Mouse (Mus musculus): Measurements from ENCODE around the gene Cxcl1. TPM values are rescaled to one million over a fixed set of nuclear protein-coding genes. Genes with fewer than 3 reads are reported as not detected.
"Not testable (repeated sequence)": the region's sequence is repeated elsewhere in the genome, so short reads cannot be mapped to it uniquely, and the experiment has no call there.

Gene Cxcl1
- polyA plus RNA-seq (2014; fragmentation: Nextera tagmentation; extraction: Ambion mirVana), result 0.72 and 1.3 TPM in 2 replicates

DNA sequence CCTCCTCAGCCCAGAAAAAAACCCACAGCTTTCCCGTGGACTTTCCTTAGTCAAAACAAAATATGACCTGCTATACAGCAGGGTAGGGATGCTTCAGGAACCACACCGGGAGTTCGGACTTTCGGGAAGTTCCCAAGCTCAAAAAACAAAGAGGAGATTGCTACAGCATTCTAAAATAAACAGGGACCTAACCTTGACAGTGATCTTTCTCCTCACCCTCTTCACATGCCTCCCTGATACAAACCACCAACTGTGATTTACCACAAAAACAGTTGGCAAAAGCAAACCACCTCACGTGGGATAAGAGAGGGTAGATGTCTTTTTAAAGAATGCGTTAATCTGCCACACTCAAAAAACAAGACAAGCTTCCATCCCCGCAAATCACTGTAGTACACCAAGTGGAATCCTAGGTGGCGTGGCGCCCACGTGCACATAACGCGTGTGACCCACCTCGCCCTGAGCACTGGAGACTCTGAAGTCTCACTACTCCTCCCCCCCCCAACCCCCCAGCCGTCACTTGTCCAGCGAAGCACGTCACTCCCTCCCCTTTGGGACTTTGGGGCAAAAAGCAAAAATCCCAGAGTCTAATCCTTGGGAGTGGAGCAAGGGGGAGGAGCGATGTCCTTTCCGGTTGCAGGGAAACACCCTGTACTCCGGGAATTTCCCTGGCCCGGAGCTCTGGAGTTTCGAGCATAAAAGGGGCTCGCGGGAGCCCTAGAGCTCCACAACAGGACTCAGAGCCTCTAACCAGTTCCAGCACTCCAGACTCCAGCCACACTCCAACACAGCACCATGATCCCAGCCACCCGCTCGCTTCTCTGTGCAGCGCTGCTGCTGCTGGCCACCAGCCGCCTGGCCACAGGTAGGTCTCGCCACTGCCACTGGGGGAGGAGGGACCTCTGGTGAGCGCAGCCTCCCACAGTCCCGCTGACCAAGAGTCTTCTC, at the start of gene Cxcl1:
TSS of gene Cxcl1 (plus strand) at position 723 of the 945 bp plus-strand sequence.
- Histone ChIP-seq H3K36me3 (ENCODE audit: insufficient read depth) (no peaks in the 10 kb centered on the region), H3K27me3 (ENCODE audit: insufficient read depth, low read length) (no peaks in the 10 kb centered on the region), H3K4me3 (ENCODE audit: low read depth, low read length) (peak within 1 kb of the TSS; percentile 46), H3K9me3 (ENCODE audit: low read depth, low read length) (no peaks in the 10 kb centered on the region), H3K4me1 (ENCODE audit: insufficient read depth) (no peaks in the 10 kb centered on the region; the same call in 1 of the 2 replicates), H3K4me2 (peak within 1 kb of the TSS; percentile 76), H3K27ac (ENCODE audit: low read depth) (no peak within 1 kb of the TSS), H3K9ac (peak within 1 kb of the TSS; percentile 62)
- peak; percentile 52 for TF ChIP-seq CTCF (IDR thresholded peaks at IDR 0.05; ENCODE audit: low read depth)
- ATAC-seq (ENCODE audit: insufficient read depth), result peak; percentile 85
- DNase-seq, result peak; percentile 77
- 4% methylated on average over 30 of the region's 30 CpGs for WGBS

DNA sequence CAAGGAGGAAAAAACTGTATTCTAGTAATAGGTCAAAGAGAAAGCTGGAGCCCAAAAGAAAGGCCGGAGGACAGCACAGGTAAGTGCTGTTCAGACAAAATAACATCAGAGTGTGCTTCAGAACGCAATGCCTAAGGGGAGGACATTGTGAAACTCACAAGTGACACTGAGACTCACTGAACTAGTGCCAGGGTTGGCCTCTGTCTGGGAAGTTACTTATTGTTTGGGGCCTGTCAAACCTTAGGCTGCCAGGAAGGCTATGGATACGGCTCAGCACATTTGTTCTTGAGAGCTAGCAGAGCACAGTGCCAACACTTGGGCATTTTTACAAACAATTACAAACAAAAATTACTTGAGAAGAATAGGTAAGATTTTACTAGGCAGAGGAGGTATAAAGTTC, 47.1 kb upstream of the Cxcl1 start:
- Histone ChIP-seq H3K27ac (ENCODE audit: low read depth) (no peak overlapping the region), H3K4me1 (ENCODE audit: insufficient read depth) (no peaks in the 10 kb centered on the region), H3K9ac (no peak overlapping the region), H3K4me3 (ENCODE audit: low read depth, low read length) (no peak overlapping the region), H3K27me3 (ENCODE audit: insufficient read depth, low read length) (no peaks in the 10 kb centered on the region), H3K36me3 (ENCODE audit: insufficient read depth) (no peaks in the 10 kb centered on the region), H3K4me2 (no peak overlapping the region), H3K9me3 (ENCODE audit: low read depth, low read length) (no peaks in the 10 kb centered on the region)
- 76% methylated on average over 3 of the region's 3 CpGs for WGBS
- no peak for TF ChIP-seq CTCF (IDR thresholded peaks at IDR 0.05; ENCODE audit: low read depth)
- ATAC-seq (ENCODE audit: insufficient read depth) (no peak), DNase-seq (no peak)

DNA sequence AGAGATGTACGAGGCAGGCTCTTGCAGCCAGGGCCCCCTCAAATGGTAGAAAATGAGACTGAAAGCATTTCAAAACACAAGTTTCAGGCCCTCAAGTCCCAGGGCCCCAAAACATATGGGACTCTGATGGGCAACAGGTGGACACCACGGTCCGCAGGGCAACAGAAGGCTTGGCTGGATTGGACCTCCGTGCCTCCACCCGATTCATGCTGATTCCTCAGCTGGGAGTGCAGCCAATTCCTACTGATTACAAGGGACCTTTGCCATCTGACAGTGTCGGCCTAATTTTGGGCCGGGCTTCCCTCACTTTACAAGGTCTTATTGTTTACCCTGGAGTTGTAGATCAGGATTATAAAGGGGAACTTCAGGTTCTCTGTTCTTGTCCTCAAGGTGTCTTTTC, 40.9 kb upstream of the Cxcl1 start:
- WGBS, result 86% methylated on average over 7 of the region's 7 CpGs
- ATAC-seq (ENCODE audit: insufficient read depth), result not testable (repeated sequence)

DNA sequence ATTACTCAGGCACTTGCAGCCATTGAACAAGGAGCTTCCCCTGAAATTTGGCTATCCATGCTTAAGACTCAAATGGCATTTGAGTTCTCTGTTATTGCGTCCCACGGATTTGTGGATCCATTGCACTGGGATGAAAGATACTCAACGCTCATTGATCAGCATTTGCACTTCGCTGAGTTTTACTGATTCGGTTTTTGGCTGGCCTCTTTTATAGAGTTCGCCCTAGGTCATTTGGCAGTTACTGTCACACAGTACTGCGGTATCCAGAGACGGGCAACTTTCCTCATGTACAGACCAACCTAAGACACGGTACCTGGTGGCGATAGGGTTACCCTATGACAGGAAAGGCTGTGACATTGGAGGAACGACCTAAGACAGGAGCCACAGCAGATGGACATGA, 39.6 kb upstream of the Cxcl1 start:
- H3K4me3 ChIP-seq (ENCODE audit: low read depth, low read length); H3K4me2 ChIP-seq; H3K27me3 ChIP-seq (ENCODE audit: insufficient read depth, low read length); H3K9ac ChIP-seq; ATAC-seq (ENCODE audit: insufficient read depth); H3K9me3 ChIP-seq (ENCODE audit: low read depth, low read length); H3K27ac ChIP-seq (ENCODE audit: low read depth); DNase-seq; H3K4me1 ChIP-seq (ENCODE audit: insufficient read depth); H3K36me3 ChIP-seq (ENCODE audit: insufficient read depth): not testable (repeated sequence)
- WGBS, result 93% methylated on average over 11 of the region's 11 CpGs

More for the DNA sequence above, 40.9 kb upstream of the Cxcl1 start:
- not testable (repeated sequence) for H3K4me3 ChIP-seq (ENCODE audit: low read depth, low read length); H3K4me2 ChIP-seq; H3K27ac ChIP-seq (ENCODE audit: low read depth); H3K4me1 ChIP-seq (ENCODE audit: insufficient read depth); H3K27me3 ChIP-seq (ENCODE audit: insufficient read depth, low read length); DNase-seq; H3K36me3 ChIP-seq (ENCODE audit: insufficient read depth); H3K9ac ChIP-seq; H3K9me3 ChIP-seq (ENCODE audit: low read depth, low read length)

DNA sequence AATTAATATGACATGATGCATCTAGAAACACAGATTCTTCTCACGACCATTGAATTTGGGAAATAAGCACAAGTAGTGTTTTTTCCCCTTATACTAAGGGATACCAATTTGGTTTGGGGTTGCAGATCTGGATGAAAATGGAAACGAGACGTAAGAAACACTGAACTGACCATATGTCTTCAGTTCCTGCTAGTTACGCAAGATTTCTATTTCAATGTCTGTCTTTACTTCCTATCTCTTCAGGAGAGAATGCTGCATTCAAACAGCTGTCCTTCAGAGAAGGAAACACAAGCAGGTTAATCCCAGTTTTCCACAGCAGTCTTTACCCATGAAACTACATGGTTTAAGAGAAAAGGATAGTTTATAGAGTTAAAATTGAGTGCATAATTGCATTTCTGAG, 37.8 kb upstream of the Cxcl1 start:
- no peak overlapping the region for H3K9ac ChIP-seq
- no peak overlapping the region for H3K4me2 ChIP-seq
- no peak for TF ChIP-seq CTCF (IDR thresholded peaks at IDR 0.05; ENCODE audit: low read depth)
- no peak for DNase-seq
- H3K27ac ChIP-seq (ENCODE audit: low read depth), result no peak overlapping the region
- H3K36me3 ChIP-seq (ENCODE audit: insufficient read depth), result no peaks in the 10 kb centered on the region
- H3K9me3 ChIP-seq (ENCODE audit: low read depth, low read length), result no peaks in the 10 kb centered on the region
- no peaks in the 10 kb centered on the region for H3K27me3 ChIP-seq (ENCODE audit: insufficient read depth, low read length)
- no peak for ATAC-seq (ENCODE audit: insufficient read depth)
- no peaks in the 10 kb centered on the region for H3K4me1 ChIP-seq (ENCODE audit: insufficient read depth)
- no peak overlapping the region for H3K4me3 ChIP-seq (ENCODE audit: low read depth, low read length)
- 73% methylated on average over 4 of the region's 4 CpGs for WGBS

DNA sequence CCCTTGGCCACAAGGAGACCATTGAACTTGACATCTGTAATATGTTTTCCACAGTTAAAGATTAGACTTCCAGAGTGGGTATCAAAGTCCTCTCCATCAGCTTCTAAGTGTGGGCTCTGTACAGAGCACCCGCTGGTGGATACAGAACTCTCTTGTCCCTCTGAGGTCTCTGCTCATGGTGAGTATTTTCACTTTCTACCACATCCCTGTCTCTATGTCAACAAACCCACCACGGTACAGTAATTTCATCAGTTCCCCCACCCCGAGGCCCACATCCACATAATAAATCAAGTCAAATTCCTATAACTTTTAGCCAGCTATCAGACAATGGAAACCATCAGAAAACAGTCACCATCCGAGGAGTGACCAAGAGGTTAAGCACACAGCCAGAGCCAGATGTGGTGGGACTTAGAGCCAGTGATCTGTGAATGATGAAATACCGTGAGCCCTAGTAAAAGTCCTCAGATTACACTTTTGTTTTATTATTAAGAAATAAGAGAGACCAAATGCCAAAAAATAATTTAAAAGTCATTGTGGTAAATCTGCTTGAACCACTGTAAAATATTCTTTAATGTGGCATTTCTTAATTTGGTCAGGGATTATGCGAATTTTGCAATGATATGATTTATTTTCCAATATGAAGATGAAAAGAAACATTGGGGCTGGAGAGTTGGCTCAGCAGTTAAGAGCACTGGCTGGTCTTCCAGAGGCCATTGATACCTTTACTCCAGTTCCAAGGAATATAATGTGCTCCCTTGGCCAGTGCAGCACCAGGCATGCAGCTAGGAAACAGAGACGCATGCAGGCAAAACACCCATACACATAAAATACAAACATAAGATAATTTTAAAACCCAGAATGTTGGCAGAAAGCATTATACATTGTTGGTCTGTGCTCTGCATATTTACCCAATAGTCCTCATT, 35.5 kb upstream of the Cxcl1 start:
- ATAC-seq (ENCODE audit: insufficient read depth), result 0 out of 2 replicates have a peak, but pooled peaks have one; percentile 58
- Histone ChIP-seq H3K9me3 (ENCODE audit: low read depth, low read length) (no peaks in the 10 kb centered on the region), H3K4me3 (ENCODE audit: low read depth, low read length) (no peak overlapping the region), H3K36me3 (ENCODE audit: insufficient read depth) (no peaks in the 10 kb centered on the region), H3K9ac (no peak overlapping the region), H3K27ac (ENCODE audit: low read depth) (no peak overlapping the region), H3K27me3 (ENCODE audit: insufficient read depth, low read length) (no peaks in the 10 kb centered on the region), H3K4me1 (ENCODE audit: insufficient read depth) (no peaks in the 10 kb centered on the region), H3K4me2 (no peak overlapping the region)
- DNase-seq, result peak; percentile 42
- no peak for TF ChIP-seq CTCF (IDR thresholded peaks at IDR 0.05; ENCODE audit: low read depth)
- WGBS, result 48% methylated on average over 7 of the region's 7 CpGs

DNA sequence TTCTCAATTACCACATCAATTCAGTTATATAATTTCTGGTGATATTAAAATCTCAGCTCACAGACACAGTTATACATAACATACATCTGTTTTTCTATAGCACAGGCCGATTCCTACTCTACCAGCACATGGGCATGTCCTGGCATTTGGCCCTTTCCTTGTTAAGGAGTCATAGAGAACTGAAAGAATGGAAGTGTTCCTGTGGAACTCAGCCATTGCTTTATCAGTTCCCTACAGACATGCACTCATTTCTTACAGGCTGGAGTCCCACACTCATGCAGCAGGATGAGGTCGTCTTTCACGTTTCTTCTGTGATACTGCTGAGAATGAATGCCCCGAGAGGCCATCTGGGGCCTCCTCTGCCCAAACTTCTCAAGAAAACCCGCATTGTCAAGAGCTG, 33.6 kb upstream of the Cxcl1 start:
- Histone ChIP-seq H3K27me3 (ENCODE audit: insufficient read depth, low read length) (no peaks in the 10 kb centered on the region), H3K4me1 (ENCODE audit: insufficient read depth) (no peaks in the 10 kb centered on the region), H3K27ac (ENCODE audit: low read depth) (no peak overlapping the region), H3K4me3 (ENCODE audit: low read depth, low read length) (no peak overlapping the region), H3K4me2 (no peak overlapping the region), H3K9me3 (ENCODE audit: low read depth, low read length) (no peaks in the 10 kb centered on the region), H3K9ac (no peak overlapping the region), H3K36me3 (ENCODE audit: insufficient read depth) (no peaks in the 10 kb centered on the region)
- DNase-seq, result no peak
- TF ChIP-seq CTCF (IDR thresholded peaks at IDR 0.05; ENCODE audit: low read depth), result no peak
- ATAC-seq (ENCODE audit: insufficient read depth), result no peak
- 61% methylated on average over 5 of the region's 5 CpGs for WGBS

All from lung, embryonic 14.5 days (tissue).